Mouse (Mus musculus): ENCODE measurements around the gene Rab3d.
"Not testable (repeated sequence)": the region's sequence is repeated elsewhere in the genome, so short reads cannot be mapped to it uniquely, and the experiment has no call there.

Rab3d gene

DNA sequence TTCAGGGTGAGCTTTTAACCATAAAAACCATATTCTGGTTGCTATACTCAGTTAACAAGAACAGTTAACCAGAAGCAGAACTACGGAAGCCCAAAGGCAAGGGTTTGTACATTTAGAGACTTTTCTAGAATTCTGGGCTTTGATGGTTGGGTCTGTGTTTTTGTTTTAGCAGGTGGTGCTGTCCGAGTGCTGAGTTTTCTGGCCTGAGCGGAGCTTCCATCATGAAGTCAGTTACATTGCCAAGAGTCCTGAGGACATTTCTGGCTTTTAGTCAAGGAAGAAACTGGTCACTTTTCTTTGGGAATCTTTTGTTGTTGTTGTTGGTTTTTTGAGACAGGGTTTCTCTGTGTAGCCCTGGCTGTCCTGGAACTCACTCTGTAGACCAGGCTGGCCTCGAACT is 14.0 kb downstream of the Rab3d start:
- peak; percentile 80 for DNase-seq (ENCODE audit: low spot score)

DNA sequence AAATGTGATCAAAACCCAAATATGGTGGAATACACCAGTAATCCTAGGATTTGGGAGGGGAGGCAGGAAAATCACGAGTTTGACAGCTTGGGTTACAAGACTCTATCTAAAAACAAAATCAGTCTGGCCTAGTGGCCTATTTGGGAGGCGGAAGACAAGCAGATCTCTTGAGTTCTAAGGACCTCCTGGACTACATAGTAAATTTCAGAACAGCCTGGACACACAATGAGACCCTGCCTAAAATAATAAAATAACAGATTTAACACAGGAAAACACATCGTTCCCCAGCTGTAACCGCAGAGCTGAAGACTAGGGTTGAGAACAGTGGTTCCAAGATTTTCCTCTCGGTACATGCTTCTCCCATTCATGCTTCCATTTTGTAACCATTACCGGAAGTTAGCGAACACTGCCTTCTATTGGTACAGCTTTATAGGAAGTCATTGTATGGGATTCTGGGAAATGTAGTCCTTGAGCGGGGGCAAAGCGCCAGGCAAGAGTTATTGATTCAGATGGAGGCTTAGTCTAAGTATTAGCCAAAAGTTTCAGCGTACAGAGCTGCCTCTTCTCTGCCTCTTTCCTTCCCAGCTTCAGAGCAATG is 16.7 kb downstream of the Rab3d start:
- DNase-seq (ENCODE audit: low spot score): peak; percentile 89

DNA sequence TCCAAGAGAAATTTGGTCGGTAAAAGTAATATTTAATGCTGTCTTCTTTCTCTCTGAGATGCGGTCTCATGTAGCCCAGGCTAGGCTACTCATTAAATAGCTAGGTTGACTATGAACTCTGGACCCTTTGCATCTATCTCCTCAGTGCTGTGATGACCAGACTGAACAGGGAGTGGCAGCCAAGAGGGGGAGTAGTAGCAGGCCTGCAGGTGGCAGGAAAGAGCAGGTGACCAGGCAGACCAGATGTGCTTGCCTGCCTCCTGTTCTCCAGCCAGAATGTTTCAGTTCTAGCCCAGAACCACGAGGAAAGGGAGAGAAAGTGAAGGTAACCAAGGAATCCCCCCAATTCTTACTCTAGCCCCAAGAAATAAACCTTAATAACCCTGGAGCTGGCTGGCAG is 28.8 kb downstream of the Rab3d start:
- no peak for DNase-seq (ENCODE audit: low spot score)

DNA sequence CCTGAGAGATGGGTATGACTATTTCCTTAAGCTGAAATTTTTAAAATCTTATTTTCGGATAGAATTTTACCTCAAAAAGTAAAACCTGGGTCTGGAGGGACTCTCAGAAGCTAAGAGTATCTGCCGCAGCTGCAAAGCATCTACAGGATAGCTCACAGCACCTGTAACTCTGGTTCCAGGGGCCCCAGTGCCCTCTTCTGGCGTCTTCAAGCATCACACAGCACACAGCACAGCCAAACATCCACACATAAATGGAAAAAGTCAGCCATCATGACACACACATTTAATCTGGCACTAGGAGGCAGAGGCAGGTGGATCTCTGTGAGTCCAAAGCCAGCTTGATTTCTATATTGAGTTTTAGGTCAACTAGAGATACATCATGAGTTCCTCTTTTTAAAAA is 41.4 kb downstream of the Rab3d start:
- no peak for DNase-seq (ENCODE audit: low spot score)

DNA sequence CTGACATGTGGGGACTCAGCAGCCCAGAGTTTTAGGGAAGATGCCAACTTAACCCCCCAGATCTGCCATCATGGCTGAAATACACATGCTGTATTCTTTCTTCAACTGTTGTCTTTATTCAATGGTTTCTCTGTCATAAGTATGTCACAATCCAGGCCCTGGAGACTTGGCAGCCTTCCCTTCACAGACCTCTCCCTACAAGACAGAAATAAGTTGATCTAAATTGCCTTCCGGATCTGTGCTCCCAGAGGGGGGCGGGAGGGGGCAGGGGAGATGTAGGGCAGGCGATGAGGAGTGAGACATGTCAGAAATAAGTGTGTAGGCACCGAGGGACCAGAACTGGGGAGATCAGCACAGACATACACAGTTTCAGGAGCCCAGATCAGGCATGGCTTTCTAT is 45.8 kb downstream of the Rab3d start:
- DNase-seq (ENCODE audit: low spot score): peak; percentile 56

DNA sequence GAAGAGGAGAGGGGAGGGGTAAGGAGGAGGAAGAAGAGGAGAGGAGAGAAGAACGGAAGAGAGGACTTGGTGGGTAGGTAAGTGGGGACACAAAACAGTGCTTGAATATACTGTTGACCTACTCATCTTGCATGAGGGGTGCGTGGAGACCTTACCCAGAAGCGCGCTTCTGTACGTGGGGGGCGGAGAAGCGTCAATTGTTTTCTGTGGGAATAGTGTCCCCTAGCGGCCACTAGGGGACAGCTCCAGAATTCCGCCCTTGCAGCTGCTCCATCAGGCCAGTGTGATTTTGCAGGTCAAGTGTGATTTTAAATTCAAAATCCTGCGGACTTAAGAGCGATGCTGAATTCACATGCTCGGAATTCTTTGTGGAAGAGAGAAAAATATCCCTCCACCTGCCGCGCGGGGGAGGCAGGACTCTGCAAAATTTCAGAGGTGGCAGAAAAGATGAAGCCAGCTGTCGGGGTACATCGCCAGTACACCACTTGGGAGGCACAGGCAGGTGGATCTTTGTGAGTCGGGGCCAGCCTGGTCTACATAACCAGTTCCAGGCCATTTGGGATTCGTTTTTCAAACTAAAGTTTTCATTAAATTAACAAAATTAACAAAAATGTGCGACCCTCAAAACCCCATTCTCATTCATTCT is 47.0 kb downstream of the Rab3d start:
- DNase-seq (ENCODE audit: low spot score): peak; percentile 56

DNA sequence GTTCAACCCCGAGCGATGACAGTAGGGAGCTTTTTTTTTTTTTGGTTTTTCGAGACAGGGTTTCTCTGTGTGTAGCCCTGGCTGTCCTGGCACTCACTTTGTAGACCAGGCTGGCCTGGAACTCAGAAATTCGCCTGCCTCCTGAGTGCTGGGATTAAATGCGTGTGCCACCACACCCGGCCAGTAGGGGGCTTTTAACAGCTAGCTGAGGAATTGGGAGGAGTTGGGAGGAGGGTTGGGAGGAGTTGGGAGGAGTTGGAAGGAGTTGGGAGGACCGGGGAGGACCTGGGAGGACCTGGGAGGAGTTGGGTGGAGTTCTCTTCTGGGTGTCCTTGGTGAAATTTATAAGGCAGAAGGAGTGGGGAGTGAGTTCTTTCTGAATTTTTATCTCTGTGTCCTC is 48.7 kb downstream of the Rab3d start:
- peak; percentile 40 for DNase-seq (ENCODE audit: low spot score)

DNA sequence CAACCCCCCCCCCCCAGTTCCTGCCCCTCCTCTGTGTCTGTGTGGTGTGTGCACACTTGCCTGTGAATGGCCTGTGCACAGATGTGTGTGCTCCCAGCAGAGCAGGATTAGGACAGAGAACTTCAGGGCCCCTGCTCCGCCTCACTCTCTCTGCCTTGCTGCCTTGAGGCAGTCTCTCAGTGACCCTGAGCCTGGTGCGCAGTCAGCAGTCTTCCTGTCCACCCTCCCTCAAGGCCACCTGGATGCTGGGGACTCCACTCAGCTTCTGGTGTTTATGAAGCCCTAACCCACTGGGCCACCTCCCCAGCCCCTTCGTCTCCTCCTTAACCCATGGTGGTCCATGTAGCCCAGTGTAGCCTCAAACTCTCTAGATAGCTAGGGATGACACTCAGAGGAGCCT is 50.3 kb downstream of the Rab3d start:
- DNase-seq (ENCODE audit: low spot score): no peak

DNA sequence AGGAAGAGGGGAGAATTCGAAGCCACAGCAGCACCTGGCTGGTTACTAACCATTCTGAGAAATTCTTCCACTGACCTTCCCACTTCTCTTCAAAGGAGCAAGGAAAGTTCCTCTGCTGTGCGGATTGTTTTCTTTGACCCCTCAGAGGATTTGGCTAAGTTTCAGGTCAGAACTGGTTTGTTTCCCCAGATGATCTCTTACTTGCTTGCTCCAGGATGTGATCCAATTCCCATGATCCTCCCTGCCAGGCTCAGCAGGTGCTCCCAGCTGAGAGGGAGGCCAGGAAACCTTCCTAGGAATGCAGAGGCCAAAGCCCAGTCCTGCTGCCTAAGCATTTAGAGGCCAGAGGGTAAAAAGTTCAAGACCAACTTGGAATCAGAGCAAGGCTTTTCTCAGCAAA is 51.4 kb downstream of the Rab3d start:
- peak; percentile 43 for DNase-seq (ENCODE audit: low spot score)

DNA sequence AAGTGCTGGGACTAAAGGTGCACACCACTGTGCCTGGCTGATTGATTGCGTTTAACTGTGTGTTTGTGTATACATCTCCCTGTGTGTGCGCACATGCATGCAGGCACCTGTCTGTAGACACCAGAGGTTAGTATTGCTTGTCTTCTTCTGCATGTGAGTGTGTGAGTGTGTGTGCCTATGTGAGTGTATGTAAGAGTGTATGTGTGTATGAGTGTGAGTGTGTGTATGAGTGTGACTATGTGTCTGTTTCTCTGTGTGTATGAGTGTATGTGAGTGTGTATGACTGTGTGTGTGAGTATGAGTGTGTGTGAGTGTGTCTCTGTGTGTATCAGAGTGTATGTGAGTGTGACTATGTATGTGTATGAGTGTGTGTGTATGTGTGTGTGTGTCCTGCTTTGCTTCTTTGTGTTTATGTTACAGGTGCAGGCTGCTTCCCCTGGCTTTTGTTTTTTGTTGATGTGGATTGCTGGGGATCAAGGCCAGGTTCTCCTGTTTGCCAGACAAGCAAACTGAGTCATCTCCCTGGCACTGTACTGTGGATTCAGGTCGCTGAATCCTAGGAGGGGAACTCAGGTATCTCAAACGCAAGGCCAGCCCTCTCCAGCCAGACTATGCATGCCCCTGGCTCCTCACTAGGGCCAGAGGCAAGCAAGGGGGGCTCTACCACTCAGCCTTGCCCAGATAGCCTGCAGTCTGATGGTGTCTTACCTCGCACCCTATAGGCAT is 52.2 kb downstream of the Rab3d start:
- no peak for DNase-seq (ENCODE audit: low spot score)

DNA sequence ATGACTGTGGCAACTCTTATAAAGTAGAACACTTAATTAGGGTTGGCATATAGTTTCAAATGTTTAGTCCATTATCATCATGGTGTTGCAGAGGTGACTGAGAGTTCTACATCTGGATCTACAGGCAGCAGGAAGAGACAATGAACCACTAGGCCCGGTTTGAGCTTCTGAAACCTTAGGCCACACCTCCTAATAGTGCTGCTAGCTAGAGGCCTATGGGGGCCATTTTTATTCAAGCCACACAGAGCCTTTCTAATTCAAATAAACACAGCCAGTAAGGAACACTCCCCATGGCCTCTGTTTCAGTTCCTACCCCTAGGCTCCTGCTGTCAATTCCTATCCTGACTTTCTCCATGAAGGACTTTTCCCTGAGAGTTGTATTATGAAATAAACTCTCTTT is 55.8 kb downstream of the Rab3d start:
- no peak for DNase-seq (ENCODE audit: low spot score)

DNA sequence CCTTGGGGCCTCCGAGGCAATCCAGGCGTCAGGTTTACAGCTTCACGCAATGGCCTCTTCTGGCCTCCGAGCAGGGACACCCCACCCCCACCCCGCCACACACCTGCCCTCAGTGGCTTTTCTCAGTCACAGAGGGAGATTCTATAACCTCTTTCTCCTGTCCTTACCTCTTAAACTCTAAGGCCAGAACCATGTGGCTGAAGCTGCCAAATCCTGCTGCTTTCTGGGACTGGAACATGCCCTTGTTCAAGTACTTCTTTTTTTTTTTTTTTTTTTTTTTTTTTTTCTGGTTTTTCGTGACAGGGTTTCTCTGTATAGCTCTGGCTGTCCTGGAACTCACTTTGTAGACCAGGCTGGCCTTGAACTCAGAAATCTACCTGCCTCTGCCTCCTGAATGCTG is 57.6 kb downstream of the Rab3d start:
- DNase-seq (ENCODE audit: low spot score): not testable (repeated sequence)

DNA sequence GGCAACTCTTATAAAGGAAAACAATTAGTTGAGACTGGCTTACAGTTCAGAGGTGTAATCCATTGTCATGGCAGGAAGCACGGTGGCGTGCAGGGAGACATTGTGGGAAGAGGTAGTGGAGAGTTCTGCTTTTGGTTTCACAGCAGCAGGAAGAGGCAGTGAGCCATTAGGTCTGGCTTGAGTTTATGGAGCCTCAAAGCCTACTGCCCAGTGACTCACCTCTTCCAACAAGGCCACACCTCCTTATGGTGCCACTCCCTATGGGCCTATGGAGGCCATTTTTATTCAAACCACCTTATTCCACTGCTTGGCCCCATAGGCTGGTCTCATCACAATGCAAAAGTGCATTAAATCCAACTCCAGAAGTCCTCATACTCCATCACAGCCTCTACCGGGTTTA is 58.4 kb downstream of the Rab3d start:
- no peak for DNase-seq (ENCODE audit: low spot score)

DNA sequence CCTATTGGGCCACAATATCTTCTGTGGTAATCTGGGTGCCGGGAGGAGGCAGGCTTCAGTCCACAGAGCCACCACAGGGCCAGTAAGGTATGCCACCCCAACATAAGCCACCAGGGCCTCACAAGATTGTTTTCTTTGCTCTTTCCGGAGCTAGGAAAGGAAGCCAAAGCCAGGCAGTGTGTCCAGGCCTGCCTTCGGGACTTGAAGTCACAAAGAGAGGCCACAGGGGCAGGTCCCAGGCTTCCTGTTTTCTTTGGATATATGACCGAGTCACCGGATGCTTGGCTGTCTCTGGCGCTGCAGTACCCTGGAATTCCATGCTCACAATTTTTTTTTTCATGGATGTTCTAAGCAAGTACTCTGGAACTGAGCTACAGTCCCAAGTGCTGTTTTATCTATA is 59.9 kb downstream of the Rab3d start:
- no peak for DNase-seq (ENCODE audit: low spot score)

DNA sequence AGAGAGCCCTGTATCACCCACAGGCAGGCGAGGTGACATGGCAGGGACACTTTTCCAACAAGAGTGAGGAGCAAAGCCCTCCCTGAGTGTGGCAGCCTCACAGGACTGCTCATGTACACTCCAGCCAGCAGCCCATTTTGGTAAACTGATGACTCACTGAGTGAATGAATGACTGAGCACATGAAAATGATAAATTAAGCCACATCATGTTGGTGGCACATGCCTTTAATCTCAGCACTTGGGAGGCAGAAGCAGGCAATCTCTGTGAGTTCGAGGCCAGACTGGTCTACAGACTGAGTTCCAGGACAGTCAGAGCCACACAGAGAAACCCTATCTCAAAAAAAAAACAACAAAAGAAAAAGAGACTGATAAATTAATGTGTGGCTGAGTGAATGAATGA is 60.5 kb downstream of the Rab3d start:
- DNase-seq (ENCODE audit: low spot score): no peak

Data from adipocyte (in vitro differentiated cells).